Mouse (Mus musculus) B cell, adult 67 days (primary cell): ENCODE measurements around the gene Glud1. TPM values are rescaled to one million over a fixed set of nuclear protein-coding genes. Genes with fewer than 3 reads are reported as not detected.

Experiments
- total RNA-seq, 2 experiments: library from RNA; stranded (reverse); gene quantifications; 4 replicates each; pipeline ENCODE4 v1.2.4; 2023

Glud1 gene
- total RNA-seq: 100 to 1,000 TPM; 117 to 130 TPM

GRCm38 (mm10) chr14:34310234-34310965 is at the start of gene Glud1, which contains the start of gene Shld2:
Gene Glud1 (plus strand): TSS chr14:34310727.
Gene Shld2 (minus strand): TSS chr14:34310493.

DNA sequence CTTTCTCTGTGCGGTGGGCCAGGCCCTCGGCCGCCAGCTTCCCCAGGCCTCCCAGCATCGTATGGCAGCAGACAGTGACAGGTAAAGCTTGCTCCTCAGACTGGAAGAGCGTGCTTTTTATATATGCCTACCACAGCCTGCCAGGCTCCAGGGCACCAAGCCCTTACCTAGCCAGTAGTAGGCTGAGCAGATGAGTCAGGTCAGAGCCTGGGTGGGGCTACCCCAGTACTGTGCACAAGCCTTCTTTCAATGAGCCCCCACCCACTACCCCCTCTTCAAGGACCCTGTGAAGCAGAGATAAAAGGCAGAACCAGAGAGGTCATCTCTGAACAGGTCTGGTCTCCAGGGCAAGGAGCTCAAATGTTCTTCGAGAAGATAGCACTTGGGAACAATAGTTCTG is 44.8 kb downstream of the Glud1 start, which contains the start of gene Fam25c:
Gene Fam25c (minus strand): TSS at position 133 of the 400 bp plus-strand sequence.

DNA sequence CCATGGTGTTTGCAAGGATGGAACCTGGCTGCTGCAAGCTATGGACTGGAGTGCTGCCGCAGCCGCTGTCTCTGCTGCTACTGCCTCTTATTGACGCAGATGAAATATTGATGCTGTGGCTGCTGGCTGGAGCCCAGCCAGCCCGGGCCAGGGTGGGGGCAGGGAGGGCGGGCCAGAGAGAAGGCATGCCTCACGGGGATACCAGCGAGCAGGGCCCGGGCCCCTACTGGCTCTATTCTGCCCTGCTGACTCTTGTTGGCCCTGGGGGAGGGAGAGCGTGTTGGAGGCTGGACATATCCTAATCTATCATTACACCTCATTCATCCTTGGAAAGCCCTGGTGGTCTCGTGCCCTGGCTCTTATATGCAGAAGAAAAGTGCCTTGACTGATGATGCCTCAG is 64.0 kb downstream of the Glud1 start, which contains the start of gene Sncg:
Gene Sncg (minus strand): TSS at position 213 of the 400 bp plus-strand sequence.

DNA sequence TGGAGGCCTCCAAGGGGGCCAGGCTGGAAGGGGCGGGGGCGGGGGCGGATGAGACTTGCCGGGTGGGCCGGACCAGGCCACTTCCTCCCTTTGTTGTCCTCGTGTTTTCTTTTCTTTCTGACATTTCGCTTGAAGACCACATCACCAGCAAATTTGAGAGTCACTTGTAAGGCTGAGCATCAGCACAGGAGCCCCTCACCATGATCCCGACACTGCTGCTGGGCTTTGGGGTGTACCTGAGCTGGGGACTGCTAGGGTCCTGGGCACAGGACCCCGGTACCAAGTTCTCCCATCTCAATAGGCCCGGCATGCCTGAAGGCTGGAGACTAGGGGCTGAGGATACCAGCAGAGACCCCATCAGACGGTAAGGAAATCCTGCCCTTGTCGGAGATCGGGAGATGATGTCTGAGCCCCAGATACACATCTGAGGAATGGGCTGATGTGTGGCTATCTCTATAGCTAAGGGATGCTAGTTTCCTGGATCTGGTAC is 64.9 kb downstream of the Glud1 start, which contains the start of gene Mmrn2:
Gene Mmrn2 (plus strand): TSS at position 51 of the 490 bp plus-strand sequence.

Other genes with a start within 250 kb of the Glud1 start
- not detected for gene Anxa8, start 224.7 kb upstream of the Glud1 start, total RNA-seq
- gene A630023A22Rik, start 208.0 kb upstream of the Glud1 start, total RNA-seq: not detected
- gene Npy4r, start 158.2 kb upstream of the Glud1 start, total RNA-seq: not detected
- not detected for gene Gprin2, start 109.1 kb upstream of the Glud1 start, total RNA-seq
- gene Syt15, start 91.1 kb upstream of the Glud1 start, total RNA-seq: not detected
- gene Shld2, start 234 bp upstream of the Glud1 start, total RNA-seq: 10 to 100 TPM; 30.7 to 37.1 TPM
- gene Fam25c, start 44.7 kb downstream of the Glud1 start, total RNA-seq: not detected
- gene Sncg, start 64.1 kb downstream of the Glud1 start, total RNA-seq: not detected
- not detected for gene Mmrn2, start 64.7 kb downstream of the Glud1 start, total RNA-seq
- not detected for gene Bmpr1a, start 192.6 kb downstream of the Glud1 start, total RNA-seq
- not detected for gene 9230112D13Rik, start 212.1 kb downstream of the Glud1 start, total RNA-seq